Mouse (Mus musculus) thymus, postnatal 25 days (tissue): ENCODE data around the gene Zc2hc1b.

Experiments used
- DNase-seq: peaks from one replicate; pipeline ENCODE4 v3.0.0; 2022

The Zc2hc1b gene

DNA sequence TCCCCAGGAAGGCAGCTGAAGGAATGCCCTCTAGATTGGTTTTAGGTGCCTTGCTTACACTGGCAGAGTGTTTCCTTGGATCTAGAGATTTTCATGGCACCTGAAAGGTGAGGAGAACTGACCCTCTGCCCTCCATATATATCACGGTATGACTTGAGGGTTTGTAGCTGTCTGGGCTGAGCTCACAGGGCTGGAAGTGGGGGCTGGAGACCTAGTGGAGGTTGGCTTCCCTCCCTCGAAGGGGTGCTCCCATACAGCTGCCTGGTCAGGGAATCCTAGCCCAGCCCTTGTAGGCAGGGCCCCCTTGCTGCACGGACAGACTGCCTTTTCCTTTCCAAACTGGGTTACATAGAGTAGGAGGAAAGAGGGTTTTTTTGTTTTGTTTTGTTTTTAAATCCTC lies 65.0 kb downstream of the Zc2hc1b start:
- no peak for DNase-seq

DNA sequence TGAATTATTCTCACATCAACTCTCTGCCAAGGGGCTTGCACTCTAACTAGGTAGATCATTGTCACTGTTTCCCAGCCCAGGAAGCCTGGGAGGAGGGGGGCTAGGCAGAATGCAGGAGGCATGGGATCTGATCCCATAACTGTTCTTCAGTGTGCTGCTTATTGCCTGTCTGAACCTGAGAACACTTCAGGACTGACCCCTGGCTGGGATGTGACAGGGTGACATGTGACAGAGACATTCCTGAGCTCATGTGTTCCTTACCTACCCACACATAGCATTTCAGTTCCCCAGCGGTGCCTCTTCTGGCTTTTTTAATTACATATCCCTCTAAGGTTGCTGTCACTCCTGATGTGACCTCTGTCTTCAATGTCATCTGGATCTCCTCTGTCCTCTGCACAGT lies 68.0 kb downstream of the Zc2hc1b start:
- DNase-seq = no peak

DNA sequence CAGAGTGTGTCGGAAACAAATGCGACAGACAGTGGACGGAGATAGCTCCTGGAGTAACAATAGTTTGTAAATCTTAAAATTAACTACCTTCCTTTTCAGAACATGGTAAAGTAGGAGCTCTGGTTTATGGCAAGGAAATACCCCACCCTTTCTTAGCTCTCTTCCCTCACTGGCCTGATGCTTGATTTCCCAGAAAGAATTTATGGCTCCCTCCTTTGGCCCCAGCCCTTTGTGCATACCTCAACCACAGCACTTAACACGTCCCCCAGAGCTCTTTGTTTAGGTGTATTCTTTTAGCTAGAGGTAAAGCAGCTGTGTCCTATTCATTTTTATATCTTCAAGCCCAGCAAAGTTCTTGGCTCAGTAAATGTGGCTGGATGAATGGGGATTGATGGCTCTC lies 69.0 kb downstream of the Zc2hc1b start:
- DNase-seq = no peak

DNA sequence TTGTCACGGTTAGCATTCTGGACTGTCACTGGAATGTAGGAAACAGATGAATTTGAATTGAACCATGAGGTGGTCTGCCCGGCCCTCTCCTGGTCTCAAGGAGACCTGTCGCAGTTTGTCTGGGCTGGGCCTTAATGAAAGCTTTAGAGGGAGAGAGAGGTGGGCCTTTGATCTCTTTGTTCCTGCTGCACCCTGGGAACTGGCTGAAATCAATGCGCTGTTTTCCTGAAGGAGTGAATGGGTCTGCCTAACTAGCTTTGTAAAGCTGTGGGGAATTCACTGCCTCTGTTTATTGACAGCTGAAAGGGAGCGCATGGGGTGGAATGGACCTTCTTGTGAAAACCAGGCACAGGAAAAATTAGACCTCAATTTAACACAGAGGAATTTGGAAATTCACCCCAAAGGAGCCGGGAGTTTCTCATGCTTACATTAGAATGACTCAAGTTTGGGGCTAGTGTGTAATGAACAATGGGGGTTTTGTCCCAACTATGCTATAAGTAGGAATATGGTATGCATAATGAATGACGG lies 69.7 kb downstream of the Zc2hc1b start:
- no peak for DNase-seq

DNA sequence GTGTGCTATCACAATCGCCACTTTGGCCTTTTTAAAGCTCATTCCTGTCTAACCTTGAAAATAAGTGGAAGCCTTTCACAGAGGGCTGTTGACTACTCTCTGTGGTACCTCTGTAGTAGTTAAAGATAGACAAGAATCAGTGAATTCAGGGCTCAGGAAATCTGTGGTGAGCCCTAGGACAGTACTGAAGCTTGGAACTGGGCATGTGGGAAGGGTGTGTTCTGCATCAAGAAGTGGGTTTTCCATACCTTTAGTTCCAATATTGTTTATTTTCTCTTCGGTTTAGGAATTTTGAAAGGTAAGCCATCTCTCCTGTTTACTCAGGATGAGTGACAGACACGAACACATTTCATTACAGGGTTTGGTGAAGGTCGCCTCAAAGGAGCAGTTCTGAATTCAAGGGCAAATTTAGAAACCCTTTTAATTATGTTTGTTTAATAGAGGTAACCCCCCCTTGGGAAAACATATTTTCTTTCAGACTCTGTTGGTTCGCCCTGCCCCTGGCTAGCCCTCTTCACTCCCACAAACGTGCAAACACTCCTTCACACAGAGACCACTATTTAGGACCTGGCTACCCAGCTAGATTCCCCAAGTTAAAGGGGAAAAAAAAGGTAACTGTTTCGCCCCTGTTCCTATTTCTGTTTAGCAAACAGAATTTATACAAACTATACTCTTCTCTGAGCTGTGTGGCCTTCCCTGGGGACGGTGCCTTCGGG lies 70.8 kb downstream of the Zc2hc1b start:
- DNase-seq = no peak

DNA sequence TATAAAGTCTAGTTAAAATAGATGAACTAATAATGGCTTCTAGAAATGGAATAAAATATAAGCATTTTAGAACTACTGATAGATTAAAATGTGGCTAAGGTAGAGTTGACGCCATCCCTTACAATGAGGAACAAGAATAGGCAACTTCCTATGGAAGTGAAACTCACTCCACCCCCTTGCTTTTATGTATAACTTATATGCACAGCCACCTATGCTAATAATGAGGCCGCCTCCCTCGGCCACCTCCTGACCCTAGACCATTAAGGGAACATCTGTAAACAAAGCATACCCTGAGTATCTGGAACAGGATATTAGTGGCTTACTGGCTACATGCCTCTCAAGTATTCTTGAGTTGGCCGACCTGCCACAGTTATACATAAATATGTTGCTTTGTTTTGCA lies 74.0 kb downstream of the Zc2hc1b start:
- no peak for DNase-seq

DNA sequence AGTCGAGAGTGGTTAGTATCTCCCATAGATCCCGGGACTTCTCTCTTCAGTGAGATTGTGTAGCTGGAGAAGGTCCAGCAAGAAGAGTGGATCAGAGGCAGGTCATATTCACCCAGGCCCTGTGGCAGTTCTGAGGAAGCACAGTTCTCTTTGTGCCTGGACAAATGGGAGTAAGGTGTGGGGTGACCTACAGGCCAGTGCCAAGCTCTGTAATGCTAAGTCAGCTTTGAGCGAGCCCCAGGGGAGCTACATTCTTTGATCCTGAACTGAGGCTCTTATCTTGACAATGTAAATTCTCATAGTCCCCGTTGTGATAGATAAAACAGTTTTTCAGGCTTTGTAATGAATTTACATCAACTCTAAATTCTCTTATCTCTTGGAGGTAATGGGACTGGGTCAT lies 75.5 kb downstream of the Zc2hc1b start:
- DNase-seq = no peak

DNA sequence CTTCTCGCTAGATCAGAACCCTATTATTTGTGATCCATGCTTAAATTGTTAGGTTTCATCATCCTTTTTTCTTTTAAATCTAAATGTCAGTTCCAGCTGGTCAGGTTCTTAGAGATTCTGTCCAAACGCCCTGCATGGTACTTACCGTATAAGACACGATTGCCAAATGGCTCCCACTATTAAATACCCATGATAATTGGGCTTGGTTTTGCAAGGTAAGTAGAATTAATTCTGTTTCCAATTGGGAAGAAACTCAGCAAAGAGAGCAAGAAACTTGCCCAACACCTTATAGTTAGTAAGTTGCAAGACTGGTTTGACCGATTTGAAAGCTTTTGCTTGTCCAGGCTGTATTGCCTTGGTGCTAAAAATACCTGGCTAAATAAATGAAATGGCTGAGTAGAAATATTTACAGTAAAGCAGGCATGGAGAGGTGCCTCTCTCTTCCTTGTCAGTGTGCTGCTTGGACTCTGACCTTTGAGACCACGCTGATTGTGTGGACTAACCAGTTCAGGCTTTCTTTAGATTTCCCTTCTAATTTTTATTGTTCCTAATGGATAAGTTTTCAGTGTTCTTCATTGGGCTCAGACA lies 77.7 kb downstream of the Zc2hc1b start:
- no peak for DNase-seq
